Mouse (Mus musculus): ENCODE measurements around the gene Hectd4.
A peak's percentile ranks its signal among the peaks of the same experiment; 100 is the strongest.

The Hectd4 gene

DNA sequence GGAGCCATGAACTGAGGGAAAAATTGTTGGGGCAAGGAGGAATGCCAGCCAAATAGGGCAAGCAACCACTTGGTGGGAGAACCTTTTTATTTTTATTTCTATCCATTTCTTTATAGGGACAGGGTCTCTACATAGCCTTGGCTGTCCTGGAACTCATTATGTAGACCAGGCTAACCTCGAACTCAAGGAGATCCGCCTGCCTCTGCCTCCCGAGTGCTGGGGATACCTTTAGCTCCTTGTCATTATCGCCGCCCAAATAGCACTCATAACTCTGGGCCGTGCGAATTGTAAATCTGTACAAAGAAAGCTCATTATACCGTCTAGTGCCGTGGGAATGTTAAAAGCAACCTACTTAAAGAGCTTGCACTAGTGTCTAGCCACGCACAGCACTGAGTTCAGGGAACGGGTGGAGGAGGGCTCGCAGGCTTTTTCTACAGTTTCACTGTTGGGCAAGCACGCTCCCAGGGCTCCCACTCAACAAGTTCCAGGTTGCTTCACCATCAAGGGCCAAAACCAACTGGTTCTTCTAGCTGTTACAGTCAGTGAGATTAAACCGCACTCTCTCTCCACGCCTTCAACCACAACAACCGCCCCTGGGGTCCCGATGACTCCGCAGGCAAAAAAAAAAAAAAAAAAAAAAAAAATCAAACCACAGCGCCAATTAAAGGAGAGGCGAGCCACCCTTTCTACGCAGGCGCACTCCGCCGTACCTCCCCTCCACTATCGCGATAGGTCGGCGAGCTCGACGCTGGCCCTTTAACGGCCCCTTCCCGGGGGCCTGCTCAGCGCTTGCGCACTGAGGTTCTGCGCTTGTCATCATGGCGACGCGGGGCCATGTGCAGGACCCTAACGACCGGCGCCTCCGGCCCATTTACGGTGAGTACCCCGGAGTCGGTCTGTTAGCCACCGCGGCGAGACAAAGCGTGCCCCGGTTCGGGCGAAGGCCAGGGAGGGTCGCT, 177.4 kb downstream of the Hectd4 start, which contains the start of gene Naa25:
Gene Naa25, plus strand, starts transcription at position 750 of the 959 bp plus-strand sequence.
- DNase-seq (ENCODE audit: low read depth): peak; percentile 97

GRCm38 (mm10) chr5:121398146-121398964, 178.3 kb downstream of the Hectd4 start:
- DNase-seq (ENCODE audit: low read depth): no peak

GRCm38 (mm10) chr5:121398965-121399462, 179.0 kb downstream of the Hectd4 start:
- no peak for DNase-seq (ENCODE audit: low read depth)

DNA sequence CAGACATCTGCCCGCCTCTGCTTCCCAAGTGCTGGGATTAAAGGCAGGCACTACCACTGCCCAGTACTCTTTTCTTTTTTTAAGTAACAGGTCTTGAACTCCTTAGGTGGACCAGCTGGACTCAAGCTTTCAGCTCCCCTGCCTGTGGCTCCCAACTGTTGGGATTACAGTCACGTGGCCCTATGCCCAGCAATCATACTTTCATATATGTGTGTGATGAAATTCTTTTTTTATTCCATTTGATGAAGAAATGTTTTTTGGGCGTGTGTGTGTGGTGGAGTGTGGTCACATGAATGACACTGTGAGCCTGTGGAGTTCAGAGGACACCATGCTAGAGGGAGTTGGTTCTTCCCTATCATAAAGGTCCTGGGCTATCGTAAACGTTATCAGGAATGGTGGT, 179.5 kb downstream of the Hectd4 start:
- no peak for DNase-seq (ENCODE audit: low read depth)

- DNase-seq (ENCODE audit: low read depth): no peak
Measured at GRCm38 (mm10) chr5:121400064-121400463, 180.0 kb downstream of the Hectd4 start.

- DNase-seq (ENCODE audit: low read depth): no peak
Measured at GRCm38 (mm10) chr5:121400849-121401248, 180.8 kb downstream of the Hectd4 start.

DNA sequence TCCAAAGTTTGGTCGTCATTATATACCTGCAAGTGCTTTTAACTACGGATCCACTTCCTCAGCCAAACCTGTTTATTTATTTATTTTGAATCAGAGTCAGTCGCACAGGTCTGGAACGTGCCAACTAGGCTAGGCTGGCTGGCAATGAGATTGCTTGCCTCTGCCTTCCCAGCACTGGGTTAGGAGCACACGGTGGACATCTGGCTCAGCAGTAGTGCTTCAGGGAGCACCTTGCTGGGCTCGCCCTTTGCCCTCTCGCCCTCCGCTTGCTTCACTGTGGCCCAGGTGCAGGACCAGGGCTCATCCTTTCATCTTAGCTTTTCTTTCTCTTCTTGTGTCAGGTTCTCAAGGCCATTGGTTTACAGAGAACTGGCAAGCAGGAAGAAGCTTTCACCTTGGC, 187.8 kb downstream of the Hectd4 start:
- DNase-seq (ENCODE audit: low read depth): no peak

DNA sequence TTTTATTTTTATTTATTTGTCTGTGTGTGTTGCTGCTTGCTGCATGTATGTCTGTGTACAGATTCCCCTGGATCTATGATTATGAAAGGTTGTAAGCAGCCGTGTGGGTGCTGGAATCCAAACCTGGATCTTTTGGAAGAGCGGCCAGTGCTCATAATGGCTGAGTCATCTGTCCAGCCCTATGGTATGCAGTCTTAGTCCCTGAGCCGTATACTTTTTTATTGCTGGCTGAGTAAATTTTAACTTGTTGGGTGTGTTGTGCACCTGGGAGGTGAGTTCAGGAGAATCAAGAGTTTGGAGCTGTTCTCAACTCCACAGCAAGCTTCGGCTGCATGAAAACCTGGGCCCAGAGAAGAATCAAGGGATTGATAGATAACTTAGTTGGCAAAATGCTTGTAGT, 191.0 kb downstream of the Hectd4 start:
- DNase-seq (ENCODE audit: low read depth): no peak
